Mouse (Mus musculus) thymus, postnatal 25 days (tissue): ENCODE data around the gene Ptk6.
A peak's percentile ranks its signal among the peaks of the same experiment; 100 is the strongest.
"Not testable (repeated sequence)": the region's sequence is repeated elsewhere in the genome, so short reads cannot be mapped to it uniquely, and the experiment has no call there.

Source experiments
- DNase-seq: peaks from one replicate; pipeline ENCODE4 v3.0.0; 2022

The Ptk6 gene

GRCm38 (mm10) chr2:181218881-181219485 is 16.4 kb upstream of the Ptk6 start:
- DNase-seq, result peak; percentile 26

GRCm38 (mm10) chr2:181216037-181216436 is 13.4 kb upstream of the Ptk6 start:
- no peak for DNase-seq

GRCm38 (mm10) chr2:181213021-181213445 is 10.4 kb upstream of the Ptk6 start, which contains the start of gene Srms:
Gene Srms, minus strand, starts transcription at chr2:181213185.
- DNase-seq, result peak; percentile 45

- DNase-seq, result peak; percentile 32
Measured at GRCm38 (mm10) chr2:181212389-181213020, 9.9 kb upstream of the Ptk6 start.

GRCm38 (mm10) chr2:181206118-181206517 is 3.5 kb upstream of the Ptk6 start:
- no peak for DNase-seq

GRCm38 (mm10) chr2:181205678-181206077 is 3.1 kb upstream of the Ptk6 start:
- DNase-seq, result no peak

- DNase-seq, result no peak
Measured at GRCm38 (mm10) chr2:181202886-181203285, 297 bp upstream of the Ptk6 start.

GRCm38 (mm10) chr2:181201606-181202005 is 983 bp downstream of the Ptk6 start:
- no peak for DNase-seq

GRCm38 (mm10) chr2:181196628-181197300 is 5.8 kb downstream of the Ptk6 start:
- DNase-seq, result no peak

GRCm38 (mm10) chr2:181193044-181193443 is 9.5 kb downstream of the Ptk6 start:
- no peak for DNase-seq

GRCm38 (mm10) chr2:181191936-181192335 is 10.7 kb downstream of the Ptk6 start:
- no peak for DNase-seq

GRCm38 (mm10) chr2:181191385-181191784 is 11.2 kb downstream of the Ptk6 start:
- DNase-seq, result not testable (repeated sequence)

- no peak for DNase-seq
Measured at GRCm38 (mm10) chr2:181189321-181189720, 13.3 kb downstream of the Ptk6 start.

GRCm38 (mm10) chr2:181188681-181189080 is 13.9 kb downstream of the Ptk6 start:
- DNase-seq, result peak; percentile 24

- DNase-seq, result peak; percentile 95
Measured at GRCm38 (mm10) chr2:181187121-181188000, 15.2 kb downstream of the Ptk6 start, which contains the start of gene Ppdpf. Gene Ppdpf, plus strand, starts transcription at chr2:181187247.

GRCm38 (mm10) chr2:181186635-181187034 is 16.0 kb downstream of the Ptk6 start:
- peak; percentile 89 for DNase-seq

- DNase-seq, result no peak
Measured at GRCm38 (mm10) chr2:181180898-181181297, 21.7 kb downstream of the Ptk6 start.

- no peak for DNase-seq
Measured at GRCm38 (mm10) chr2:181178471-181178870, 24.1 kb downstream of the Ptk6 start.

GRCm38 (mm10) chr2:181178015-181178414 is 24.6 kb downstream of the Ptk6 start:
- no peak for DNase-seq

GRCm38 (mm10) chr2:181174646-181175045 is 27.9 kb downstream of the Ptk6 start:
- no peak for DNase-seq

GRCm38 (mm10) chr2:181166469-181166868 is 36.1 kb downstream of the Ptk6 start:
- no peak for DNase-seq

GRCm38 (mm10) chr2:181160821-181161220 is 41.8 kb downstream of the Ptk6 start:
- no peak for DNase-seq

- DNase-seq, result no peak
Measured at GRCm38 (mm10) chr2:181159771-181160170, 42.8 kb downstream of the Ptk6 start.
